Mouse (Mus musculus) bone marrow macrophage, adult 2 months (primary cell): Measurements from ENCODE around the gene Tep1. TPM values are rescaled to one million over a fixed set of nuclear protein-coding genes. Genes with fewer than 3 reads are reported as not detected.

Experiments
- H3K27ac ChIP-seq: 2 replicates; pipeline ENCODE4 v1.5.1; 2012; ENCODE audit warnings: low read depth, low read length; ENCODE audit not compliant: insufficient read depth
- H3K4me1 ChIP-seq: 2 replicates; pipeline ENCODE4 v1.6.1; 2012; ENCODE audit warnings: low read length; ENCODE audit not compliant: control insufficient read depth, insufficient read depth
- H3K4me3 ChIP-seq: 2 replicates; pipeline ENCODE4 v1.5.1; 2012; ENCODE audit warnings: mild to moderate bottlenecking, low read length, moderate library complexity; ENCODE audit not compliant: insufficient read depth
- CTCF ChIP-seq: IDR thresholded peaks from 2 replicates; pipeline ENCODE4 v1.5.1; 2012; ENCODE audit warnings: low read depth, mild to moderate bottlenecking, low read length, moderate library complexity
- POLR2A ChIP-seq: IDR thresholded peaks from 2 replicates; pipeline ENCODE4 v1.6.1; 2012; ENCODE audit warnings: mild to moderate bottlenecking, low read depth, low read length, borderline replicate concordance
- polyA plus RNA-seq: library from polyadenylated mRNA; stranded (reverse); fragments of >200 nt; gene quantifications from 2 replicates; pipeline ENCODE4 v1.2.4, GENCODE M21; 2012; ENCODE audit not compliant: missing spikeins, insufficient read depth, insufficient read length

The Tep1 gene
- polyA plus RNA-seq, 1 experiment = 206 TPM

DNA sequence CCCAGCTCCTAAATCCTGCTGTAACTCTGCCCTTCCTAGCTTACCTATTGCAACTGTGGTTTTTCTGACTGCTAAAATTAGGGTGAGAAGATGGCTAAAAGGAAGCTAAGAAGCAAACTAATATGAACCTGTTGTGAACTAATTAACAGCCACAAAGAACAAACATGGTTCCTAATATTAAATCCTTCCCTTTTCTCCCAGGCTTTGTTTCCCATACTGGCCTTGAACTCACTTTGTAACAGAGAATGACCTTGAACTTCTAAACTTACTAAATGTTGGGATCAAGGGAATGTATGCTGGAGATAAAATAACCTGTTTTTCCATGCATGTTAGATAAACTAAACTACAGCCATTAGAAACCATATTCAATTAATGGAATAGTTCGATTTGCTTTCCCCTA lies 73.9 kb downstream of the Tep1 start:
- H3K4me1 ChIP-seq = 0 out of 2 replicates have a peak, but pooled peaks cover 2% of the 10 kb centered on the region
- no peak overlapping the region for H3K4me3 ChIP-seq
- TF ChIP-seq POLR2A = no peak
- TF ChIP-seq CTCF = no peak
- H3K27ac ChIP-seq = no peak overlapping the region

DNA sequence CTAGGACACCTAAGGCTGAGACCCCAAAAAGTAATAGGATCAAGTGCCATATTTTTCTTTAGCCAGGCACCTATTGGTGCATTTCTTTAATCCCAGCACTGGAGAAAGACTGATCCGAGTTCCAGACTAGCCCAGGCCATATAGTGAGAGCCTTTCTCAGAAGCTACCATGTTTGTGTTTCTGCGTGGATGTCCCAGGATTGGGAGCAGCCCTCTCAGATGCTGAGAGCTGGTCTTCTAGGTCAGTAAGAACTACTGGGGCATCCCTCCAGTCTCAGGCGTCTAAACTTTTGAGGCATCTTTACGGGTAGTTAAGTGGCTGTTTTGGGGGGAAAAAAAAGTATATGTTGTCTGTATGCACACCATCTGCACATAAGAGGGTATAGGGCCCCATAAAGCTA lies 74.4 kb downstream of the Tep1 start:
- no peak for TF ChIP-seq POLR2A
- TF ChIP-seq CTCF = no peak
- no peak overlapping the region for H3K4me3 ChIP-seq
- H3K4me1 ChIP-seq = 0 out of 2 replicates have a peak, but pooled peaks cover 2% of the 10 kb centered on the region
- no peak overlapping the region for H3K27ac ChIP-seq

- TF ChIP-seq POLR2A (no peak), CTCF (no peak)
- Histone ChIP-seq H3K27ac (no peak overlapping the region), H3K4me1 (0 out of 2 replicates have a peak, but pooled peaks cover 2% of the 10 kb centered on the region), H3K4me3 (no peak overlapping the region)
Observed at GRCm38 (mm10) chr14:50795261-50795935, 75.0 kb downstream of the Tep1 start.

DNA sequence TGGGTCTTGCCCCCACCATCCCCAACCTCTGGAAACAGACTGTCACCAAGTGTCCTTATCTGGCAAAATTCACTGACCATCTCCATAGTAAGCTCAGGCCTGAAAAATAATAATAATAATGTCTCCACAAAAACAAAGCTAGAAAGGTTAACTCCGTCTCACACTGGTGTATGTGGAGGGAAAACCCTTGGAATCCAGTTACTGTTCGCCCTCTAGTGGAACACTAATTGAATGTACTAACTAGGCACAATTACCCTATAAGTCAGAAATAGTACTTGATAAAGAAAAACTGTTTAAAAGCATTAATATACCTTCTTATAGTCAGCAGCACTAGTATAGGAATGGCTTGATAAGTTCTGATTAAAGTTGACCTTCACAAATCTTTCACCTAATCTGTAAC lies 82.2 kb downstream of the Tep1 start:
- Histone ChIP-seq H3K4me3 (no peak overlapping the region), H3K4me1 (peaks cover 2% of the 10 kb centered on the region), H3K27ac (no peak overlapping the region)
- TF ChIP-seq POLR2A (no peak), CTCF (no peak)

DNA sequence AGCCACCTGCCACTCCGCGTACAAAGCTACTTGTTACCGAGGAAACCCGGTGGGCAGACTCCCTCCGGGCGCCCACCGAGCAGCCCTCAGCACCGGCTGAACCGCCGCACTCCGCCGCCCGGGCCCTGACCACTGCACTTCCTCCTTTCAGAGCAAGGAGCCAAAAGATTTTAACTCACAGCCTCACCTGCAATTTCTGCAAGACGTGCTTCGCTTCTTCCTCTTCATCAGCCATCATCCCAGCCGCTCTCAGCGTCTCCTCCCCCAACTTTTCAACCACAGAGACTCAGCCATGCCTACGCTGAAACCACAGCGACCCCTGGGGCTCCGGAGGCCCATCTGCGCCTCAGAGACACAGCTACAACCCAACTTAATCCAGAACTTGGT lies 85.1 kb downstream of the Tep1 start, which contains the start of gene Ttc5:
TSS of gene Ttc5 (minus strand) at position 269 of the 387 bp plus-strand sequence.
- TF ChIP-seq POLR2A = no peak
- peak; percentile 65; the same call in 1 of the 2 replicates for TF ChIP-seq CTCF
- Histone ChIP-seq H3K4me1 (peaks cover 2% of the 10 kb centered on the region), H3K4me3 (peak within 1 kb of the TSS; percentile 86), H3K27ac (peak within 1 kb of the TSS; percentile 34)

DNA sequence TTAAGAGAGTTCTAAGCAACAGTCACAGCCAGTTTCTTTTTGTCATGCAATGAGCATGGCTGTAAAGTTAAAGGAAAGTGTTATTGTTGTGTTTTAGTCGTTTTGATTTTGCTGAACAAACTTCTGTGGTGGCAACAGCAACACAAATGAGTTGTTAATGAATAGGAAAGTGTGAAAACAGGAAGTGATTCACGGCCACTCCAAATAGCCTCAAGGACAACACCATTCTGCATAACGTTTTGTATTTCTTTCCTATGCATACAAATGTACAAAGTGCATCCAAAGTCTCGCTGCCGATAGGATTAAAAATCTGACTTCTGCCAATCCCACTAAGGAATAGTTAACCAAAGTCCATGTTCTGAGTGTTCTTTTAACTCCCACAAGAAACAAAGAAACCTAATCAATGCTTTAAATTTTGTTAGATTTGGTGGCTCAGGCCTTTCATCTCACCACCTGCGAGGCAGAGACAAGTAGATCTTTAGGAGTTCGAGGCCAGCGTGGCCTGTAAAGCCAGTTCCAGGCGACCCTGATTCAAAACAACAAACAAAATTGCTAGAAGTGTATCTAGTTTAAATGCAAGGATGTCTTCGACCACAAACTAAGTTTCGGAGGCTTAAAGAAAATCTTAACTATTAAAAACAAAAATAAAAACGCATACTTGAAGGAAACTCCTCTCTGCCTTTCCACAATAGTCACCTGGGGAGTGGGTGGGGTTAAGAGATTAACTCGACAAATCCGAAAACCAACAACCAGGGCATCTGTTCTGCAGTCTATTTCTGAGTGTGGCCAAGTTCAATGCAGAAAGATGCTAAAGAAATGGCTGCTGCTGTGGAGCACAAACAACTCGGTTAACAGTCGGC lies 85.7 kb downstream of the Tep1 start:
- H3K4me3 ChIP-seq = peak overlapping the region; percentile 86
- peaks cover 2% of the 10 kb centered on the region for H3K4me1 ChIP-seq
- no peak for TF ChIP-seq POLR2A
- TF ChIP-seq CTCF = no peak
- H3K27ac ChIP-seq = peak overlapping the region; percentile 34

DNA sequence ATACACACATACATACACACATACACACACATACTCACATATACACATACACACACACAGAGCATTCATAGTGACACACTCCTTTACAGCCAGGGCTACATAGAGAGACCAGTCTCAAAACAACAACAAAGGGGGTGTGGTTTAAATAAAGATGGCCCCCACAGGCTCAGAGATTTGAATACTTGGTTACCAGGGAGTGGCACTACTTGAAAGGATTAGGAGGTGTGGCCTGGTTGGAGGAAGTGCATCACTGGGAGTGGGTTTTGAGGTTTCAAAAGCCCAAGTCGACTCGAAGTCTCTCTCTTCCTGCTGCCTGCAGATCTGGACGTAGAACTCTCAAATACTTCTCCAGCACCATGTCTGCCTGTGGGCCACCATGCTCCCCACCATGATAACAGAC lies 88.2 kb downstream of the Tep1 start:
- Histone ChIP-seq H3K4me3 (no peak overlapping the region), H3K4me1 (peaks cover 2% of the 10 kb centered on the region), H3K27ac (no peak overlapping the region)
- no peak for TF ChIP-seq CTCF
- TF ChIP-seq POLR2A = no peak

Other genes starting within 250 kb of the Tep1 start
- gene Olfr745, start 231.2 kb downstream of the Tep1 start, polyA plus RNA-seq = not detected in 2 replicates
- gene Olfr746, start 223.5 kb downstream of the Tep1 start, polyA plus RNA-seq = not detected in 2 replicates
- gene Olfr747, start 177.4 kb downstream of the Tep1 start, polyA plus RNA-seq = not detected in 2 replicates
- not detected in 2 replicates for gene Olfr748, start 163.2 kb downstream of the Tep1 start, polyA plus RNA-seq
- gene Olfr749, start 125.5 kb downstream of the Tep1 start, polyA plus RNA-seq = not detected in 2 replicates
- 49.3 and 55.7 TPM in 2 replicates for gene Ttc5, start 85.0 kb downstream of the Tep1 start, polyA plus RNA-seq
- not detected in 2 replicates for gene Ccnb1ip1, start 62.8 kb downstream of the Tep1 start, polyA plus RNA-seq
- gene Parp2, start 62.7 kb downstream of the Tep1 start, polyA plus RNA-seq = 75.2 and 77.4 TPM in 2 replicates
- gene Klhl33, start 26.9 kb upstream of the Tep1 start, polyA plus RNA-seq = 2.0 and 2.1 TPM in 2 replicates
- gene Osgep, start 54.3 kb upstream of the Tep1 start, polyA plus RNA-seq = 51.1 and 57.9 TPM in 2 replicates
- 16.7 and 21.3 TPM in 2 replicates for gene Apex1, start 54.4 kb upstream of the Tep1 start, polyA plus RNA-seq
- gene Pip4p1, start 60.3 kb upstream of the Tep1 start, polyA plus RNA-seq = 131 and 158 TPM in 2 replicates
- gene Pnp, start 60.5 kb upstream of the Tep1 start, polyA plus RNA-seq = 219 and 232 TPM in 2 replicates
- 7.7 and 45.7 TPM in 2 replicates for gene Gm49342, start 74.0 kb upstream of the Tep1 start, polyA plus RNA-seq
- gene Pnp2, start 85.4 kb upstream of the Tep1 start, polyA plus RNA-seq = 1.7 and 4.5 TPM in 2 replicates
- gene Rnase10, start 137.2 kb upstream of the Tep1 start, polyA plus RNA-seq = not detected in 2 replicates
- not detected in 2 replicates for gene Rnase9, start 171.3 kb upstream of the Tep1 start, polyA plus RNA-seq
- gene Rnase11, start 179.6 kb upstream of the Tep1 start, polyA plus RNA-seq = not detected in 2 replicates
- gene Rnase12, start 187.1 kb upstream of the Tep1 start, polyA plus RNA-seq = not detected in 2 replicates
- gene Olfr750, start 203.9 kb upstream of the Tep1 start, polyA plus RNA-seq = not detected in 2 replicates
- gene Rnase4, start 220.5 kb upstream of the Tep1 start, polyA plus RNA-seq = 164 and 169 TPM in 2 replicates
- 31.9 and 39.4 TPM in 2 replicates for gene Ang, start 220.6 kb upstream of the Tep1 start, polyA plus RNA-seq
- gene Eddm3b, start 243.9 kb upstream of the Tep1 start, polyA plus RNA-seq = not detected in 2 replicates